Mouse (Mus musculus): ENCODE measurements around the gene Tubgcp5. TPM values are rescaled to one million over a fixed set of nuclear protein-coding genes. Genes with fewer than 3 reads are reported as not detected.

Gene Tubgcp5
- polyA plus RNA-seq, 1 experiment from 2014 or later: 39.0 TPM

DNA sequence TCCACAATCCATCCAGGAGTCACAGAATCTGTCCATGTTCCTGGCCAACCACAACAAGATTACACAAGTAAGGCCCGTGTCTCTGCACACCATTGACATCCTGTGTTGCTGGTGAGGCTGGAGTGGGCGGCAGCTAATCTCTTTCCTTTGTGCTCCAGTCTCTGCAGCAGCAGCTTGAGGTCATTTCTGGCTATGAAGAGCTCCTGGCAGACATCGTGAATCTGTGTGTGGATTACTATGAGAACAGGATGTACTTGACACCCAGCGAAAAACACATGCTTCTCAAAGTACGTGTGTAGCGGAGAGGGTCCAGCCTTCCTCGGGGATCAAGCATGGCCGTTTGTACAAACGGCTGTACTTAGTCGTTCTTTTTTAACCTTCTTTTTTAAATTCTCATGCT, 83.8 kb downstream of the Tubgcp5 start:
- Histone ChIP-seq H3K9ac (no peak overlapping the region), H3K27ac (no peak overlapping the region), H3K9me3 (replicated peaks) (no peaks in the 10 kb centered on the region), H3K4me3 (no peak overlapping the region), H3K4me1 (no peaks in the 10 kb centered on the region), H3K27me3 (no peaks in the 10 kb centered on the region), H3K36me3 (ENCODE audit: poor library complexity, severe bottlenecking) (peaks cover 91% of the 10 kb centered on the region), H3K4me2 (no peak overlapping the region)
- WGBS: 89% methylated on average over 10 of the region's 10 CpGs
- ATAC-seq: no peak

DNA sequence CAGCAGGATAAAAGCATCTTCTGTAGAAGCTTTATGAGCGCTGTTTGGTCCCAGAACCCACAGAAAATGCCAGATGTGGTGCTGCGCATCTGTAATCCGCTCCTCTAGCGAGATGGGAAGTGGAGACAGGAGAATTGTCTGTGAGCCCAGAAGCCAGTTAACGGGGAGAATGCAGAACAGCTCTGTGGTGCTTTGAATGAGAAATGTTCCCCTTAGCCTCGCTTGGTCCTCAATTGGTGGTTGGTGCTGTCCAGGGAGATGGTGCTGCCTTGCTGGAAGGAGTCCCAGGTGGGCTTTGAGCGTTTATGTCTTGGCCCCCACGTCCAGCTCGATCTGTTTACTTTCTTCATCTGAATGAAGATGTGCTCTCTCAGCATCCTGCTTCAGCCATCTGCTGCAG, 86.9 kb downstream of the Tubgcp5 start:
- no peak overlapping the region for H3K4me3 ChIP-seq
- H3K27me3 ChIP-seq: no peaks in the 10 kb centered on the region
- no peaks in the 10 kb centered on the region for H3K4me1 ChIP-seq
- ATAC-seq: no peak
- peaks cover 67% of the 10 kb centered on the region for H3K36me3 ChIP-seq (ENCODE audit: poor library complexity, severe bottlenecking)
- H3K4me2 ChIP-seq: no peak overlapping the region
- 87% methylated on average over 9 of the region's 9 CpGs for WGBS
- H3K9me3 ChIP-seq (replicated peaks): no peaks in the 10 kb centered on the region
- no peak overlapping the region for H3K27ac ChIP-seq
- H3K9ac ChIP-seq: no peak overlapping the region

Other genes starting within 250 kb of the Tubgcp5 start
- gene Siglech, start 26.0 kb upstream of the Tubgcp5 start, polyA plus RNA-seq (2015; fragmentation: Nextera tagmentation; extraction: Ambion mirVana): 1.4 and 1.7 TPM in 2 replicates
- gene Cyfip1, start 47.6 kb downstream of the Tubgcp5 start, polyA plus RNA-seq (2015; fragmentation: Nextera tagmentation; extraction: Ambion mirVana): 65.2 and 67.2 TPM in 2 replicates
- gene Nipa2, start 168.3 kb downstream of the Tubgcp5 start, polyA plus RNA-seq (2015; fragmentation: Nextera tagmentation; extraction: Ambion mirVana): 39.3 and 41.9 TPM in 2 replicates
- gene Nipa1, start 225.8 kb downstream of the Tubgcp5 start, polyA plus RNA-seq (2015; fragmentation: Nextera tagmentation; extraction: Ambion mirVana): 14.8 and 15.8 TPM in 2 replicates